Mouse (Mus musculus): ENCODE data around the gene Gins1. TPM values are rescaled to one million over a fixed set of nuclear protein-coding genes. Genes with fewer than 3 reads are reported as not detected.
A peak's percentile ranks its signal among the peaks of the same experiment; 100 is the strongest.
"Not testable (repeated sequence)": the region's sequence is repeated elsewhere in the genome, so short reads cannot be mapped to it uniquely, and the experiment has no call there.

Gins1 gene
- total RNA-seq, 2 experiments from 2014 or later, result 74.6 to 145 TPM

GRCm38 (mm10) chr2:150909429-150910039 is 4.3 kb downstream of the Gins1 start:
- ATAC-seq (replicated peaks; ENCODE audit: poor library complexity, severe bottlenecking), result peak; percentile 90

GRCm38 (mm10) chr2:150910295-150910881 is 5.2 kb downstream of the Gins1 start:
- ATAC-seq (replicated peaks; ENCODE audit: poor library complexity, severe bottlenecking), result no peak

GRCm38 (mm10) chr2:150914781-150915515 is 9.7 kb downstream of the Gins1 start:
- no peak for ATAC-seq (replicated peaks; ENCODE audit: poor library complexity, severe bottlenecking)

- no peak for ATAC-seq (replicated peaks; ENCODE audit: poor library complexity, severe bottlenecking)
These were observed 10.6 kb downstream of the Gins1 start for GRCm38 (mm10) chr2:150915786-150916185.

GRCm38 (mm10) chr2:150918720-150919119 is 13.5 kb downstream of the Gins1 start:
- no peak for ATAC-seq (replicated peaks; ENCODE audit: poor library complexity, severe bottlenecking)

- no peak for ATAC-seq (replicated peaks; ENCODE audit: poor library complexity, severe bottlenecking)
These were observed 15.3 kb downstream of the Gins1 start for GRCm38 (mm10) chr2:150920543-150920942.

GRCm38 (mm10) chr2:150921697-150922096 is 16.5 kb downstream of the Gins1 start:
- peak; percentile 95 for ATAC-seq (replicated peaks; ENCODE audit: poor library complexity, severe bottlenecking)

- ATAC-seq (replicated peaks; ENCODE audit: poor library complexity, severe bottlenecking), result peak; percentile 57
These were observed 17.0 kb downstream of the Gins1 start for GRCm38 (mm10) chr2:150922165-150922564.

GRCm38 (mm10) chr2:150923026-150923425 is 17.8 kb downstream of the Gins1 start:
- ATAC-seq (replicated peaks; ENCODE audit: poor library complexity, severe bottlenecking), result no peak

GRCm38 (mm10) chr2:150923505-150923904 is 18.3 kb downstream of the Gins1 start:
- ATAC-seq (replicated peaks; ENCODE audit: poor library complexity, severe bottlenecking), result no peak

GRCm38 (mm10) chr2:150927038-150927720 is 22.0 kb downstream of the Gins1 start:
- ATAC-seq (replicated peaks; ENCODE audit: poor library complexity, severe bottlenecking), result no peak

- no peak for ATAC-seq (replicated peaks; ENCODE audit: poor library complexity, severe bottlenecking)
These were observed 24.0 kb downstream of the Gins1 start for GRCm38 (mm10) chr2:150929156-150929555.

GRCm38 (mm10) chr2:150930806-150931205 is 25.6 kb downstream of the Gins1 start:
- no peak for ATAC-seq (replicated peaks; ENCODE audit: poor library complexity, severe bottlenecking)

- peak; percentile 53 for ATAC-seq (replicated peaks; ENCODE audit: poor library complexity, severe bottlenecking)
These were observed 28.3 kb downstream of the Gins1 start for GRCm38 (mm10) chr2:150933482-150933881.

- ATAC-seq (replicated peaks; ENCODE audit: poor library complexity, severe bottlenecking), result no peak
These were observed 29.5 kb downstream of the Gins1 start for GRCm38 (mm10) chr2:150934659-150935058.

GRCm38 (mm10) chr2:150944017-150944416 is 38.8 kb downstream of the Gins1 start:
- ATAC-seq (replicated peaks; ENCODE audit: poor library complexity, severe bottlenecking), result no peak

GRCm38 (mm10) chr2:150947341-150947740 is 42.1 kb downstream of the Gins1 start:
- ATAC-seq (replicated peaks; ENCODE audit: poor library complexity, severe bottlenecking), result not testable (repeated sequence)

- ATAC-seq (replicated peaks; ENCODE audit: poor library complexity, severe bottlenecking), result not testable (repeated sequence)
These were observed 42.8 kb downstream of the Gins1 start for GRCm38 (mm10) chr2:150947880-150948611.

GRCm38 (mm10) chr2:150948786-150949185 is 43.6 kb downstream of the Gins1 start:
- no peak for ATAC-seq (replicated peaks; ENCODE audit: poor library complexity, severe bottlenecking)

GRCm38 (mm10) chr2:150949652-150950051 is 44.5 kb downstream of the Gins1 start:
- ATAC-seq (replicated peaks; ENCODE audit: poor library complexity, severe bottlenecking), result 0 out of 2 replicates have a peak, but pooled peaks have one; percentile 11
